10 mouse cellular contexts compared by ENCODE assay signal in the genomic region with DNA sequence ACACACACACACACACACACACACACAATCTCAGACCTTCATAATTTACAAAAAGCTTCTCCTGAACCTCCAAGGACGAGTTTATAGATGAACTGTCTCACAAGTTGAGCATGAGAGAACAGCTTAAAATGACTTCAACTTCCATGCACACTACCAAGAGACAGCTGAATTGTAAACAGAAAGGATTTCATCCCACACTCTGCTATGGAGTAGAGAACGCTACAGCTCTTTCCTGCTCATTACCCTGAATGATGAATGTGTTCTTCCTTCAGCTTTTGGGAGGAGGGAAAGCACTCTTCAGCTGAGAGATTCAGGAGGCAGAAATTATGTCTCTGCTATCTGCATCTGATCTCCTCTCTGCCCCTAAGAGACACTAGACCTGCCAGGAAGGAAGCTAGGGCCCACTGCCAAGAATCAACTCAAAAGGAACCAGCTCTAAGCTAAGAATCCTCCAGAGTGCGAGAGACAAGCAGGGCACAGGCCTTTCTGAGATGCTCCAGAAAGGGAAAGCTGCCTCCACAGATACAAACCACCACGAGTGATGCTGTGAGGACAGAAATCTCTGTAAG.
DNase-seq lines count a peak whose midpoint lies in the region; ATAC-seq and TF ChIP-seq lines count a peak whose summit lies in the region.
"Had no signal": no experiment of that assay in that cellular context is flagged by ENCODE, and none has a peak within 500 bp of the region (broad histone marks: within the 10 kb centered on the region; RNA-seq: fewer than 3 reads in every experiment).

No protein-coding gene starts in this region.

- no peak for TF ChIP-seq EP300 in heart, adult 2 months (IDR thresholded peaks at IDR 0.05; ENCODE audit: insufficient read depth, low read depth, low read length)

- H3K36me3 ChIP-seq in intestine, embryonic 14.5 days (ENCODE audit: control insufficient read depth, insufficient read depth, low read length): no peaks in the 10 kb centered on the region
- no peaks in the 10 kb centered on the region for H3K36me3 ChIP-seq in intestine, postnatal 0 days (ENCODE audit: control insufficient read depth, insufficient read depth)
- H3K36me3 ChIP-seq in kidney, postnatal 0 days (ENCODE audit: insufficient read depth, low read length): no peaks in the 10 kb centered on the region
- H3K36me3 ChIP-seq in heart, adult 2 months (ENCODE audit: control insufficient read depth, insufficient read depth, low read length): no peaks in the 10 kb centered on the region
- H3K36me3 ChIP-seq: forebrain, embryonic 12.5 days had no signal

- no peak for TF ChIP-seq CTCF in intestine, postnatal 0 days (IDR thresholded peaks at IDR 0.05; ENCODE audit: low read depth)
- no peak for TF ChIP-seq CTCF in brain, embryonic 14.5 days (IDR thresholded peaks at IDR 0.05; ENCODE audit: borderline replicate concordance, extremely low read depth, insufficient read depth, insufficient read length)
- no peak for TF ChIP-seq CTCF in kidney, postnatal 0 days (IDR thresholded peaks at IDR 0.05; ENCODE audit: low read depth)
- no peak for TF ChIP-seq CTCF in heart, adult 2 months (IDR thresholded peaks at IDR 0.05)

- DNase-seq in intestine, embryonic 14.5 days (ENCODE audit: low spot score): no peak
- DNase-seq in brain, embryonic 14.5 days (ENCODE audit: low read depth): peak; percentile 47
- peak; percentile 69 to 72 for DNase-seq in cerebellum, postnatal 10 days
- peak; percentile 75 for DNase-seq in kidney, postnatal 0 days (ENCODE audit: low spot score)
- no peak for DNase-seq in thymus, postnatal 10 days (ENCODE audit: low spot score in 2 of 2)
- no peak for DNase-seq in heart, adult 2 months
- DNase-seq in spleen, postnatal 10 days (ENCODE audit: low spot score in 2 of 2): no peak

- peak overlapping the region; percentile 5 for H3K27ac ChIP-seq in intestine, embryonic 14.5 days (ENCODE audit: low read depth)
- H3K27ac ChIP-seq in intestine, postnatal 0 days (ENCODE audit: low read depth, low read length): no peak overlapping the region
- H3K27ac ChIP-seq in kidney, postnatal 0 days: 0 out of 2 replicates have a peak overlapping the region, but pooled peaks have one; percentile 6
- H3K27ac ChIP-seq in heart, adult 2 months: no peak overlapping the region
- H3K27ac ChIP-seq: forebrain, embryonic 12.5 days had no signal

- no peak overlapping the region for H3K4me3 ChIP-seq in intestine, embryonic 14.5 days (ENCODE audit: low read depth, low read length)
- no peak overlapping the region for H3K4me3 ChIP-seq in intestine, postnatal 0 days (ENCODE audit: low read depth, low read length)
- no peak overlapping the region for H3K4me3 ChIP-seq in kidney, postnatal 0 days (replicated peaks; ENCODE audit: low read depth, low read length)
- no peak overlapping the region for H3K4me3 ChIP-seq in heart, adult 2 months
- H3K4me3 ChIP-seq: forebrain, embryonic 12.5 days; myocyte had no signal

- no peaks in the 10 kb centered on the region for H3K27me3 ChIP-seq in intestine, embryonic 14.5 days (replicated peaks; ENCODE audit: control insufficient read depth, insufficient read depth, low read length)
- no peaks in the 10 kb centered on the region for H3K27me3 ChIP-seq in intestine, postnatal 0 days (replicated peaks; ENCODE audit: control insufficient read depth, insufficient read depth, low read length)
- no peaks in the 10 kb centered on the region for H3K27me3 ChIP-seq in kidney, postnatal 0 days (ENCODE audit: insufficient read depth, low read length)
- no peaks in the 10 kb centered on the region for H3K27me3 ChIP-seq in heart, adult 2 months (ENCODE audit: control insufficient read depth, insufficient read depth, low read length)
- H3K27me3 ChIP-seq: forebrain, embryonic 12.5 days had no signal

- intact Hi-C loops in heart, adult 2 months (cut with DNase I): no loop called here

- peaks cover 32% of the 10 kb centered on the region for H3K4me1 ChIP-seq in intestine, embryonic 14.5 days (replicated peaks; ENCODE audit: control insufficient read depth, insufficient read depth, low read length)
- peaks cover 5% of the 10 kb centered on the region; the same call in 1 of the 2 replicates for H3K4me1 ChIP-seq in intestine, postnatal 0 days (replicated peaks; ENCODE audit: control insufficient read depth, insufficient read depth, low read length)
- H3K4me1 ChIP-seq in kidney, postnatal 0 days (replicated peaks; ENCODE audit: insufficient read depth, low read length): peaks cover 9% of the 10 kb centered on the region
- peaks cover 3% of the 10 kb centered on the region for H3K4me1 ChIP-seq in heart, adult 2 months (ENCODE audit: control insufficient read depth, insufficient read depth, low read length)

- 20% methylated on average over 4 of the region's 4 CpGs for WGBS in intestine, embryonic 14.5 days
- 43% methylated on average over 4 of the region's 4 CpGs for WGBS in intestine, postnatal 0 days
- 17% methylated on average over 4 of the region's 4 CpGs for WGBS in kidney, postnatal 0 days
- 56% methylated on average over 4 of the region's 4 CpGs for WGBS in heart, adult 2 months

- no peak for TF ChIP-seq POLR2A in brain, embryonic 14.5 days (IDR thresholded peaks at IDR 0.05; ENCODE audit: borderline replicate concordance, extremely low read depth, insufficient read depth, insufficient read length, poor library complexity, severe bottlenecking)
- TF ChIP-seq POLR2A in heart, adult 2 months (IDR thresholded peaks at IDR 0.05; ENCODE audit: insufficient read depth, low read depth, low read length): no peak

- H3K79me2 ChIP-seq in heart, adult 2 months (replicated peaks; ENCODE audit: control insufficient read depth, insufficient read depth, low read length): no peaks in the 10 kb centered on the region

- H3K9me3 ChIP-seq in intestine, embryonic 14.5 days (ENCODE audit: control insufficient read depth, low read length): no peaks in the 10 kb centered on the region
- H3K9me3 ChIP-seq in intestine, postnatal 0 days (ENCODE audit: control insufficient read depth): no peaks in the 10 kb centered on the region
- no peaks in the 10 kb centered on the region for H3K9me3 ChIP-seq in kidney, postnatal 0 days (replicated peaks; ENCODE audit: low read length)
- H3K9me3 ChIP-seq: forebrain, embryonic 12.5 days had no signal

- ATAC-seq in intestine, embryonic 14.5 days (replicated peaks; ENCODE audit: low FRiP score, low TSS enrichment, low read depth): no peak
- ATAC-seq in intestine, postnatal 0 days: no peak
- ATAC-seq in kidney, postnatal 0 days (replicated peaks; ENCODE audit: low FRiP score, low read depth): no peak

- H3K9ac ChIP-seq in intestine, embryonic 14.5 days (ENCODE audit: low read length): no peak overlapping the region
- no peak overlapping the region for H3K9ac ChIP-seq in intestine, postnatal 0 days (ENCODE audit: low read depth, low read length)
- H3K9ac ChIP-seq in kidney, postnatal 0 days (ENCODE audit: low read depth, low read length): no peak overlapping the region
- no peak overlapping the region for H3K9ac ChIP-seq in heart, adult 2 months (ENCODE audit: low read depth, low read length)
- H3K9ac ChIP-seq: forebrain, embryonic 12.5 days had no signal

- H3K4me2 ChIP-seq in intestine, embryonic 14.5 days (ENCODE audit: low read length): no peak overlapping the region
- H3K4me2 ChIP-seq in intestine, postnatal 0 days (replicated peaks; ENCODE audit: low read depth): no peak overlapping the region
- H3K4me2 ChIP-seq in kidney, postnatal 0 days (ENCODE audit: low read length): no peak overlapping the region
- H3K4me2 ChIP-seq: forebrain, embryonic 12.5 days had no signal

Comparison
In these comparisons a context has a peak if more than half of its experiments do, and no peak if none do; other contexts are left out.
1. H3K27ac ChIP-seq: peak in intestine, embryonic 14.5 days (single experiment) and kidney, postnatal 0 days (single experiment); none in intestine, postnatal 0 days (single experiment) and heart, adult 2 months (single experiment).
2. DNase-seq: peak in brain, embryonic 14.5 days (single experiment), cerebellum, postnatal 10 days (2 of 2) and kidney, postnatal 0 days (single experiment); none in intestine, embryonic 14.5 days (single experiment), thymus, postnatal 10 days (0 of 2), heart, adult 2 months (0 of 2) and spleen, postnatal 10 days (0 of 2).